Mouse (Mus musculus): ENCODE data around the gene Plod2.

Gene Plod2

DNA sequence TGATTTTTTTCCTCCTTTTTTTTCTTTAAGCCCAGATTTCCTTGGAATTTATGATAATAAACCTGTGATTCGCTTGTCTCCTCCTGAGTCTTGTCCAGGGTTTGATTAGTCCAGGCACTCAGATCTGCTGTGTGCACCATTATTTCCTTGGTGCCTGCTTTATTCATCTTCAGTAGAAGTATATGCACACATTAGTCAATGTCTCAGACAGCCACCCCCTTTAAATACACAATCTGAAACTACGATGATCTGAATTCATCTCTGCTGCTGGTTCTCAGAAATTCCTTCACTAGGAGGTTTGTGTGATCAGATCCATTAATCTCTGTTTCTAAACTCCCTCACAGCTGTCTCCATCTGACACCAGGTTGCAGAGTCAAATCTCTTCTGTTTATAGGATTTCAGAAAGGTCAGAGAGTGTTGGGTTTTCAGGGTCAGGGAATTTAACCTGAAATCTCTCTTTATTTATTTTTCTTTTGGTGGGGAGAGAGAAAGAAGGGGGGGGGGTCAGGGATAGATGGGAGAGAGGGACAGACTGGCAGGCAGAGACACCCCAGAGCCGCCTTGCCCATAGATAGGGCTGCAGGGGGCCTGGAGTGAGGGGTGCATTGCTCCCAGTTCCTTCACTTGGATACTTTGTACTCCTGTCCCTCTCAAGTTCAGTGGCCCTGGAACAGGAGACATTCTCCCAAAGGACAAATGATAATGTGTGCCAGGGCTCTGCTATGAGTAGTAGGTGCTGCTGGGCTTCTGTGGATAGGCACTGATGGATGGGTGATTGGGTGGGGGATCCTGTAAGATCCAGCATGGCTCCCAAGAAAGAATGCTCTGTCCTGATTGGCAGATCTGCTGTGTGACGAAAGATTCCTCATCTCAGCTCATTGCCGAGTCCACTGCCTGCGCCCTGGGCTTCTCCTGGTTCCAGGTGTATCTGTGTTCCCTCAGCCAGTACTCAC is 13.3 kb downstream of the Plod2 start:
- DNase-seq: no peak

DNA sequence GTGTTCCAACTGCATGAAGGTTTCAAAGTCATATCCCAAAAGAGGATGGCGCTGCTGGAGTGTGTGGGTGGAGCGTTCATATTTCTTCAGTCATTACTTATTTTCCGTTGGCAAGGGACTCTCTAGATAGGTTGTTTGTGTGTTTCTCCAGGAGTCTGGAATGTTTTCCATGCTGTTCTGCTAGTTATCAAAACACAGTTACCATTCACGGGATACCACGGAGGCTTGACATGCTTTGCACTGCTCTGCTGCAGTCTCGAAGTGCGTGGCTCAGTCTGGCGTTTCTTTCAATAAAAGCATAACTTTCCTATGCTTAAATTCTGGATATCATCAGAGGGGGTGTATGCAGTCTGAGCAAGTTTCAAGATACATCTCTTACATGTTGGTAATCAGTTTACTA is 17.7 kb downstream of the Plod2 start:
- no peak for DNase-seq

DNA sequence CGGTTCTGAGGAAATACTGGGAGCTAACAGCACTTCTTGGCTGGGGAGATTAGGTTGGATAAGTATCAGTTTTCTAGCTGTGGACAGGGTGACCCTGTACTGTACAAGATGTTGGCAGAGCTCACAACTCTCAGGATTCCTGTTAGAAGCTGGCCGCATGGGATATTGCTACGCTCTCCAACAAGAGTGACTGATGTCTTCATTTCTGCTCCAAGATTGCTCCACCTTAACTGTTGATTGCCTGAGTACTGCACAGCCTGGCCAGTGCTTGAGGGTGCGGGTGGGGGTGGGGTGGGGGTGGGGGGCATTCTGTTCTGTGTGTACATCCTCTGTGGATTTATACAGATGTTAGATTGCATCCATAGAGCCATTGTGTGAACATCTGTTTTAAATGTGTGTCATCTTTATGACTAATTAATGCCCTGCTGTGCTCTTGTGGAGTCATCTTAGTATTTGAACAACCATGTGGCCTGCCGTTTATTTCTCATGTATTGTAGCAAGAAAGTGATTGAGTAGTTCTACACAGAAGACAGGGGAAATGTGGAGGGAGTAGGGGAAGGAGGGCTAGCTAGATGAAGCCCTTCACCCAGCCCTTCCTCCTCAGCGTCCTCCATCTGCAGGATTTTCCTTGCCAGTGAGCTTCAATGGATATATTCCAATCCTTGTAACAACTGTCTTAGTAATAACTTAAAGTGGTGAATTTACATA is 19.0 kb downstream of the Plod2 start:
- DNase-seq: peak; percentile 24

DNA sequence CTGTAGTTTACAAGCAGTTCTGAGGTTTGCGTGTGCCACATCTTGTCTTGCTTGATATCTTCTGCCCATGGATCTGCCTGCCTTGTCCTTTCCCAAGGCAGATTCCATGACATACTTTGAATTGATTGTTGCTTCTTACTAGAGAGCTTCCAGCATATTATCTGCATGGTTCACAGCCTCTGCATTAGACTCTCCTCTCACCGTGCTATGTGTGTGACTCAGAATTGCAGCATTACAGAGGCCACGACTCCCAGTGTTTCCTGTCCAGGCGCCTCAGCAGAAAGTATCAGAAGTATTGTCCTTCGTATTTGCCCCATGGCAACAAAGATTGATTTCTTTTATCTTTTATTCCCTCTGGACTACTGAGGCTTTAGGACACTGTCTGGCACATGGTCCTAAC is 20.4 kb downstream of the Plod2 start:
- no peak for DNase-seq

DNA sequence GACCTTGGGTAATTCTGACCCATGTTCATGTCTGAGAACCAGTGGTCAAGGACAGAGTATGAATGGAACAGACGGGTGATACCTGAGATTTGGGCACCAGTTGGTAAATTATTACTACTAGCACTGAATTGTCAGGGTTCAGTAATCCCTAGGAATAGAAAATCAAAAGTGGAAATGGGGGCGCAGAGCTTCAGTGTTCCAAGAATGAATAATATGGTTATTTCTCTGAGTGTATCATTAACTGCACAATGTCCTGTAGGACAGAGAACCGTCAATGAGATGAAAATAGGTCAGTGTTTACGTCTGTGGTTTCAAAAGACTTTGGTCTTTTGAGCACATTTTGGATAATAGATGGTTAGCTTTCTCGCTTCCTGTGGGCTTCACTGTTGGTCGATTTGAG is 21.3 kb downstream of the Plod2 start:
- DNase-seq: no peak

DNA sequence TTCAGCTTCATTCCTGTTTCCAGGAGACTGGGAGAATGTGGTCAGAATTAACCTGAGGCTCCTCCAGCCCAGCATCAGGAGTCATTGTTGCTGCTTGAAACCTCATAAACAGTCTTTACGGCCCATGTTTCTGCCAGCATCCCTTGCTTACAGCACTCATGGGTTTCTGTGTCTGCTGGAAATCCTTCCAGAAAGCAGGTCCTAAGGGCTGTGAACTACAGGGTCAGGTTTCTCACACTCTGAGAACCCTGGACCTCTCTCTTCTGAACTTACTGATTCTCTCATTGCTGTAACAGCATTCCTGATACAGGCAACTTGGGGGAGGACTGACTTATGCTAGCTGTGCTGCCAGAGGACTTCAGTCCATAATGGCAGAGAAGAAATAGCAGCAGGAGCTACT is 22.4 kb downstream of the Plod2 start:
- DNase-seq: no peak

DNA sequence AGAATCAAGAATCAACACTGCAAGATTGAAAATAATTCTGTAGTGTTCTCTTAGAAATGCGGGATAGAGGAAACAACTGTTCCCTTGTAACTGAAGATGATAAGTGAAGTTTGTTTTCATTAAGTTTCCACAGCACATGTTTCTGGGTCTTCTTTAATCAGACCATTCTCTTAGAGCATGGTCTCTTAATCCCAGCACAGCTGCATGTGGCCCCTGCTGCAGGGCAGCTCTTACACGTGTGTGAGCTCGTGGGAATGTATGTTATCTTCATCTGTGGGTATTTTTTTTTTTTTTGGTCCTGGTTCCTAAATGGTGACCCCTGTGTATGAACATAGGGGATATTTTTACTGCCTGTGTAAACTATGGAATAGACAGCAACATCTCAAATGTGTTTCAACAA is 24.2 kb downstream of the Plod2 start:
- DNase-seq: no peak

DNA sequence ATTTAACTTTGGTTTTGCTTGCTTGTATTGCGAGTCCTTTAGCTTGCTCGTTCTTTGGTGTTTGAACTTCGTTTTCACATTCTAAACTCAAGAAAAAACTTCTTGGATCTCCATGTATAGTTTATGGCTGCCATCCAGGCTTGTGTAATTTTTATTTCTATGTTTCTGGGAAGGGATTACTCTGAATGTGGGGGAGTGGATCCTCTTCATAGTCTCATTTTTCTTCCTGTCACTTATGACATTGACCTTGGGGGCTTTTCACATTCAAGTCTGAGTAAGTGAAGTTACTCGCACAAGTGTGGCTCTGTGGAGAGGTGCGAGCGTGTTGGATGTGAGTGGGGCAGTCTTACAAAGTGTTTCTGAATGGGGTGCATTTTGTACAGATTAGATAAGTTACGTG is 25.5 kb downstream of the Plod2 start:
- DNase-seq: no peak

DNA sequence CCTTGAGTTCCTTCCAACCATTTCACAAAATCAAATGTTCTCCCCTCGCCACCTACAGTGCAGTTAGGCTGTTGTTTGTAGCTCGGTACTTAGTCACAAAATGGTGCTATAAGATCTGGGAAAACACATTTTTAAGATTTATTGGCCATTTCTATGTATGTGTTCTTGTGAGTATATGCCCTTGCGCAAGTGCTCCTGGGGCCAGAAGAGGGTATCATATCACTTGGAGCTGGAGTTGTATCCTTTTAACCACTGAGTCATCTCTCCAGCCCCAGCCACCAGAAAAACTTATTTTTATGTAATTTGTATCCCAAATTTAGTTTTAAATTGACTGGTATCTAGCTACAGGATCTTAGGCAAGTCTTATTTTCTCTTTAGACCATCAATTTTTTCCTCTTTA is 26.8 kb downstream of the Plod2 start:
- DNase-seq: no peak

DNA sequence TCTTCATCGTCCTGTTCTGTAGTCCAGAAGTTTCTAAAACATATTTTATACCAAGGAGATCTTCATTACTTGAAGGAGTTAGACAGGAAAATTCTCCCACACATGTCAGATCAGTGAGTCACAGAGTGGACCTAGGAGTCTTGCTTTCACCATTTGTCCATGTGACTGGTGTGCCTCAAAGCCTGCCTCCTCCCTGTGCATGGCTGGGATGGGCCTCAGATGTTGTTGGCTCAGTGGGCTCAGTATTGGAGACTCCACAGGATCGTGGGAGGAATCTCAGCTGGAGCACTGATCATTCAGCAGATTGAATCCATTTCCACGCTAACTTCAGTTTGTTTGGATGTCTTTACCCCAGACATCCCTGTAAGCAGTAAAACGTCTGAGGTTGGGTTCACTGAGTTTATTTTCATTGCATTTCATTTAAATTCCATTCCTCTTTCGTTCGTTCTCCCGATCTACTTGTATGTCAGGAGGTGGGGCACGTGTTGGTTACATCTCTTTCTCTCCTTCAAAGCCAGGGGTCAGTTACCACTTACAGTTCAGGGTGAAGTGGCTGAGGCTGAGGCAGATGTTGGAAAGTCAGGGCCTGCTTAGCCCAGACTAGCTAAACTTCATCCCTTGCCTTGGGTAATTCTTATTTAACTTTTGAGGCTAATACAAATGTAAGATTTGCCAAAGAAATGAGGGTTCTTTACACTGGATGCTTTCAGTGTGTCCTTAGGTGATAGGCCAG is 30.5 kb downstream of the Plod2 start:
- DNase-seq: no peak

DNA sequence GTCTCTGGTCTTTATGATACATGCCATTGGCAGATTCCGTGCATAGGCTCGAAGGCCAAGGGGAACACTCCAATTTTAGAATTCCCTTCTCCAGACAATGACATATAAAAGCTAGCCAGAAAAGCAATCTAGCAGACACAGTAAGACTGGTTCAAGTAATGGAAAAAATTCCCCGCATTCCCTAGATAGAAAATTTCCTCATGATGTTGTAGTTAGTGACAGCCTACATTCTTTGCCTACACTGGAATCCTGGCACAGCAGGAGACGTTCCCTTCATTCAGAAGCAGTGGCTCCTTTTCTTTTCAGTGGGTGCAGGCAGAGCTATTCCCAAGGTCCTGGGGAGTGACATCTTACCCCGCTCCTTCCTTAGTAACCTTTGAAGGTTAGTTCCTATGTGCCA is 41.9 kb downstream of the Plod2 start:
- DNase-seq: peak; percentile 2

DNA sequence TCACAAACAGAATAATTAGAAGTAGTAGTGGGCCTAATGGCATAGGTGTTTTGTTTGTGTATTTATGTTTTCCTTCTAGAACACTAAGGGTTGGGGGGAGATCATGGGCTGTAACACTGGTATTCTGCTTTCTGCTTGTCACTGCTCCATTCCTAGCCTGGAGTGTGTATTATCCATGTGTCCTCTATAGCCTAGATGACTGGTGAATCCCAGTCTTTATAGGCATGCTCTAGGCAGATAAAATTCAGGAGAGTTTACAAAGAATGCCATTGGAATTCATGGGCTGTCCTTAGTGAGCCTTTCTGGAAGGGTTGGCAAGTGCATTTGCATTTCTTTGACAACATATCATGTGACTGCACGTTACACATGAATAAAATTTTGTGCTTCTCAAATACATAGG is 44.0 kb downstream of the Plod2 start:
- no peak for DNase-seq

DNA sequence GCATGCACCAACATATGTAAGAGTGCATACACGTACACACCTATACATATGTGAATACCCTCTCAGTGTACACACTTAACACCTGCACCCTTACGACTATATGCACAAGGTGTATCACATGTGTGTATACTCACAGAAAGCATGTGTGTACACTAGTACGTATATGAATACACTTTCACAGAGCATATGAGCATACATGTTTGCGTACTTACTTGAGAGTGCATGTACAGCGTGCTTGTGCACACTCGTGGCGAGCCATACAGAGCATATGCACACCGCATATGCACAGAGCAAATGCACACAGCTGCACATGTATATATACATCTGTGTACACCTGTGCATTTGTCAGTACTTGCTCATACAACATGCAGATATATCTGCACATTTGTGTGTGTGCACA is 45.4 kb downstream of the Plod2 start:
- no peak for DNase-seq

DNA sequence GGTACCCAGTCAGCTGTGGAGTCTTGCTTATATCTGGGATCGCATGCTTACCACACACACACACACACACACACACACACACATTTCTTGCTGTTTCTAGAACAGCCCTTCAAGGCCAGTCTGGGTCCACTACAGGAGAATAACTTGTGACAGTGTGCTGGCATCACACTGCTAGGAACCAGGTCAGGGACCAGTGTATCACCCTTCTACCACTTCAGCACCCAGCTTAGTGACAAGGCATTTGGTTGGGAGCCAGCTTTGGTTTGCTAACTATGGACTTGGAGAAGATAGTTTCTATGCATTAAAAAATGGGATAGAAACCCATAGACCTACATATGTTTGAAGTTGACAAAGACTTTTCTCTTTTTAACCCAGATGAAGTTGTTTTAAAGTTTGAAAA is 46.2 kb downstream of the Plod2 start:
- DNase-seq: no peak

DNA sequence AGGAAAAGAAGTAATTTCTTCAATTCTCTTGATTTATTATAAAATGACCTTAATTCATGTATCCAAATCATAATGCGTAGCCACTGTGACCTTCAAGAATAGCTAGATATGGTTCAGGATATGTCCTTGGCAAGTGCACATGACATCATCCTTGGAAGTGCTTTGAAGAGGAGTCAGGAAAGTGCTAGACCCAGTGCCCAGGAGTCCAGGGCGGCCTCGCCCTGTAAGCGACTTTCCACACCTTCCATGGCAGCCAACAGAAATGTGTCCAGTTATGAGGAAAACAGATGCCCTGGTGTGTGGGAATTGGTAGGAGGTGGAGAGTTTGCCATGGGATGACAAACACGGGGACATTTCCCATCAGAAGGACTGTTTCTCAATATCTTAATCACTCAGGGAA is 47.0 kb downstream of the Plod2 start:
- no peak for DNase-seq

DNA sequence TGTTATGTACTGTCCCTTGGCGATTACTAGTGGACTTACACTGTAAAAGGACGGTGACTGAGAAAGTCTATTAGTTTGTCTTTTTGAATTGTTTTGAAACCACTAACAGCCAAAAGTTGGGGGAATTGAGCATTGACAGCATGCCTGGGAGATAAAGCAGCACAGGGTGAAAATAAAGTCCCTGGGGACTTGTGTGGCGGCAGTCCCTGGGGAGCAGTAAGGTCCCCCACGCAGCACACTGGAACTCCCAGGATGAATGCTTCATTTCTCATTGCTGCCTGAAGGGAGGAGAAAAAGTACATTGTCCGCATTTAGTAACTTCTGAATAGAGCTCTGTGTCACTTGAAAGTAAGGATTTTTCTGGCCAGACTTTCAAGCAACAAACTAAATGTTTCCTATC is 49.5 kb downstream of the Plod2 start:
- DNase-seq: no peak

DNA sequence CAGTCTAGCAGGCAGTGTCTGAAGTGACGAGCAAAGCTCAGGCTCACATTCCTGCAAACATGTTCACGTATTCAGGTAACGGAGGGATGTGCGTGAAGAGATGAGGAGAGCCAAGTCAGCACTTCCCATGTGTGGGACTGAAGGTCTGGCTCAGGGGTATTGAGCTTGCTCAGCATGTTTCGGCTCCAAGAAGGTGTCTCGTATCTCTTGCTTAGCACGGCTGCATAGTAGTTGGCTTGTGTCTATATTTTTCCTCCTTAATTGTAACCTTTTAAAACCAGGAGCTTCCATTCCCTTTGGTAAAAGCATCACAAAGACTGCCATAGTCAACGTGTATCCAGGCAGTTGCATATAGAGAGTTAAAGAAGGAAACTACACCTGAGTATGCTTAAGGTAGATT is 50.7 kb downstream of the Plod2 start:
- no peak for DNase-seq

DNA sequence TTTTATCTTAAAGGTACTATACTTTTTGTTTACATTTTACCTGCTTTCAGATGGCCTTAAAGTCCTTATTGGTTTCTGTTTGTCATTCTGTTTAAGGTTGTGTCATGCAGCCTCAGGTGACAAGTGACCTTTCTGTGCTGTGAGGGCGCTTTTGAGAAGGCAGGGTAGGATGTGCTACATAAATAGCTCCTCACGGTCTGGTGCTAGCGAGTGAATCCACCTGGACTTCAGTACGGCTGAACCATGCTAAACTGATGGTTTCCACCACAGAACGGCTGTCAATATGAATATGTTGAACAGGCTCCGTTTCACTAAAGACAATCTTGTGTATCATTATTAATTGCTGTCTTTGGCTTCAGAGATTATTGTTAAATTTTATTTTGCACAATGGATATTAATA is 52.5 kb downstream of the Plod2 start:
- DNase-seq: peak; percentile 12

DNA sequence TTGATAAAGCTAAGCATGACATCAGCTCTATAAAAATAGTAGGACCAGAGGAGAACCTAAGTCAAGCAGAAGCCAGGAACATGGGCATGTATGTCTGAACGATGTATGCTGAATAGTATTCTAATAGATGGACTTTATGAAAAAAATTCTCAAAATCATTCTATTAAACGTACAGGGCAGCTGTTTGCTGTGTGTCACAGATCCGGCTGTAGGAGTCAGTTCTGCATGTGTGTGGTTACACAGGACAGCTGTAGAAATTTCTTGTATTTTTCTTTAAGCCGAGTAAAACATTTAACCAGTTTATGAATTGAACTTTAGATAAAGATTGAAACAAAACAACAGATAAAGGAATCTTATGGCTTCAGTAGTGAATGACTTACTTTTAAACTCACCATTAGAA is 53.3 kb downstream of the Plod2 start:
- no peak for DNase-seq

DNA sequence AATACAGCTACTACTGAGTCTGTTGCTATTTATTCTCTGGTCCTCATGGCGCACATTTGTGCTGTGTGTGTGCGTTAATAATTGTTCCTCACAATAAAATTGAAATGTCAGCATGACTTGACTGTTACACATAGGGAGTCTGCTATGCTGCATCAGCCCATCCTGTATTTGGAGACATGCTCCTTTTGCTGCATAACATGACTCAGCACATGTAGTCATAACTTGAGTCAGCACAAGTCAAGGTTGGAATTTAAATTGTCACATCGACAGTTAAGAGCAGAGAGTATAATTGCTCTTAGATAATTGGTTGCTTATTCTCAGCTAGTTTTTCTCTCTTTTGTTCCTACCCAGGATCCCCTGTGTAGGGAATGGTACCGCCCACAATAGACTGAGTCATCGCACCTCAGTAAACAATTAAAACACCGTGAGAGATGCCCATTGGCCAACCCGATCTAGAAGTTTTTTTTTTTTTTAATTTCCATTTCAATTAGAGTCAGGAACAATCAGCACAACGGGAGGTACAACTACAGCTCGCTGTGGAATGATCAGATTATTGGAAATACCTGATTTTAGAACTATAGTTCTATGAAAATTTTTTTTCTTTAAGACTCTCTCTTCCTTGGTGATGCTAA is 55.0 kb downstream of the Plod2 start:
- no peak for DNase-seq

DNA sequence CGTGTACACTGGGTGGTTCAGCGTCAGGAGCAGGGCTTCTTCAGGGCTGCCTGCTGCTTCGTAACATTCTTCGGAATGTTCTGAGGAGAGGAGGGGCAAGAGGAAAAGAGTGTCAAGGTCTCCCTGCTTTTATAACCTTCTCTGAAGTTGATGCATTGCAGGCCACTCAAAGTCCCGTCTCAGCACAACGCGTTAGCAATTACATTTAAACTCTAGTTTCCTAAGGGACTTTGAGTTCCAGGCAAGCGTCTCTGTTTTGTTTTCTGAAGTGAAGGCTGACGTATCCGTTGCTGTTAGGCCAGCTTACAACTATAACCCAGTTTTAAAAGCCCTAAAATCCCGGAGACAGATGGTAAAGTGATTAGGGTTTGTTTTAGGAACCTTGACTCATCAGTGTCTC is 55.8 kb downstream of the Plod2 start:
- peak; percentile 3 for DNase-seq

DNA sequence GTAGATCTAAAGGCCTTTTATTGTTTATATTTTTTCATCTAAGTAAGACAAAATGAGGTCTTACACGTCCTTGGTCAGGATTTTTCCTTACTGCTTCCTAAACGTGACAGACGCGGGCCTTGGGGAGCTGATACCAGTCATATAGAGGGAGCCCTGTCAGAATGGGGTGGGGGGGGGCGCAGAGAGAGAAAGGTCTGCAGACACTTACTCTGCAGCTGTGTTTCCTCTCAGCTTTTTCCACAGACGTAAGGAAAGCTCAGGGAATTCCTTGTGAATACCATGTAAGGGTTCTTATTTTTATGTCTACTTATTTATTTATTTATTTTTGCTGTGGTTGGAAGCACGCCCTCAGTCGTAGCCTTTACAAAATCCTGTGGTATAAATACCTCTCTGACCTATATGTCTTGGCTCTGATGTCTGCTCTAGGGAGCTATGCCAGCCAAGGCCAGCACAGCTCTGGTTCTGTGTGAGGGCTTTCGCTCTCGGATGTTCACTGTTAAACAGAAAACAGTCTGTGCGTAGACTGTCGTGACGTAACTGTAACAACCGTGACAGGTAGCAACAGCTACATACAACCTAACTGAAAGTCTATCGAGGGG is 58.0 kb downstream of the Plod2 start:
- DNase-seq: no peak

DNA sequence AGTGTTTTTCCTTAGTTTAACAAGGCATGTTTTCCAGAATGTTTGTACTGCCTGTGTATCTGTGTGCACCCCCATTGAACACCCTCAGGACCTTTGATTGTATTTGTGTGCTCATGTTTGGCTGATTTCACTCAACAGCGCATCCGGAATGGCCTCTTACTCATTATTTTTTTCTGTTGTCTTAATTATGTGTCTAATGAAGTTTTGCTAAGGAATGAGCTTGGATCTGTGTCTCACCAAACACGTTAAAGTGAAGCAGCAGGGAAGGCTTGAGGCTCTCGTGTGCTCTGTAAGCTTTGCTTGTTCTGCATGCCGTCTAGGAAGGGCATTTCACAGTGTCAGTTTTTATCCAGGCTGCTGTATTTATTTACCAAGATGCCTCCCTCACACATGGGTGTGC is 59.5 kb downstream of the Plod2 start:
- no peak for DNase-seq

All from lung, postnatal 10 days (tissue).